Mouse (Mus musculus) cerebellum, postnatal 25 days (tissue): ENCODE data around the gene Gpr137.
A peak's percentile ranks its signal among the peaks of the same experiment; 100 is the strongest.
"Not testable (repeated sequence)": the region's sequence is repeated elsewhere in the genome, so short reads cannot be mapped to it uniquely, and the experiment has no call there.

Experiments used
- DNase-seq, 2 experiments: peaks; one replicate each; pipeline ENCODE4 v3.0.0; 2021; ENCODE audit warnings: mixed read lengths in 2 of 2

Gene Gpr137

GRCm38 (mm10) chr19:6903031-6903430 lies 39.2 kb downstream of the Gpr137 start:
- DNase-seq: no peak

GRCm38 (mm10) chr19:6899641-6900040 lies 42.6 kb downstream of the Gpr137 start:
- no peak for DNase-seq

- not testable (repeated sequence) for DNase-seq
Measured at GRCm38 (mm10) chr19:6895608-6896305, 46.5 kb downstream of the Gpr137 start.

GRCm38 (mm10) chr19:6893731-6894451 lies 48.4 kb downstream of the Gpr137 start:
- DNase-seq: peak in 1 of 2 experiments; percentile 17

GRCm38 (mm10) chr19:6892512-6892911 lies 49.8 kb downstream of the Gpr137 start:
- no peak for DNase-seq
